Mouse (Mus musculus): Measurements from ENCODE around the gene Dhx37.

Gene Dhx37

DNA sequence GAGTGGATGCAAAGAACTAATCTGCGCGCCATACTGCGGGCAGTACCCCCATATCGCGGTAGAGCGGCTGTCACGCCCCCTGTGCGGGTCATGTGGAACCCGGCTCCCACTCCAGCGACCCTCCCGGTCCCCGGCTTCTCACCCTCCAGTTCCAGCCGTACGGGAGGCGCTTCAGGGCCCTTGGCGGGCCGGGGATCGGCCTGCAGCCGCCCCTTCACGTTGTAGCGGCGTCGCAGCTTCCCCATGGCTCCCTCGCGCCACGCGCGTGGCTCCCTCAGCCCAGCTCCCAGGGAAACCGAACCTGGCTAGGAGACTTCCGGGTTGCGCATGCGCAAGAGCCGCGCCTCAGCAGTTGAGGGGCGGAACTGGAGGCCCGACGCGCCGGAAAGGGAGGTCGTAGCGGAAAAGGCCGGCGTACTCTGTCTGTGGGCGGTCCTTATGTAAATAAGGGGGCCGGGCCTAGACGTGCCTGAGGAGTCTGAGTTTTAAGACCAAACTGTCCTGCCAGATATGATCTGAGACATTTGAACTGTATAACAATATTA, at the start of gene Dhx37:
Dhx37 (minus strand) TSS at position 329 of the 545 bp plus-strand sequence.
- DNase-seq (ENCODE audit: low spot score in 2 of 2), result peak; percentile 88 to 92

DNA sequence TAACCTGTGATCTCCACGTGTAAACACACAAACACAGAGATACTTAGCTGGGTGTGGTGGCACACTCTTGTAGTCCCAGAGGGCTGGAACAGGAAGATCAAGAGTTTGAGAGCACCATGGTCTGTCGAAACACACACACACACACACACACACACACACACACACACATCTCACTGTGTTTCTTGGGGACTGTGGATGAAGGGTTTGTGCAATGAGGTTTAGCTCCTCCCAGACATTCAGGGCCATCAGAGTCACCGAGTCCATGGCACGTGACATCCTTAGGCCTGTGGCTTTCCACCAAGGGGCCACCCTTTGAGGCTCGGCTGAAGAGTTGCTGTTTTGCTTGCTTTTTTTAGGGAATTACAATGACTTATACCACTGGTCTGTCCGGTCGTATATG, 48.6 kb upstream of the Dhx37 start:
- no peak for DNase-seq (ENCODE audit: low spot score in 2 of 2)

DNA sequence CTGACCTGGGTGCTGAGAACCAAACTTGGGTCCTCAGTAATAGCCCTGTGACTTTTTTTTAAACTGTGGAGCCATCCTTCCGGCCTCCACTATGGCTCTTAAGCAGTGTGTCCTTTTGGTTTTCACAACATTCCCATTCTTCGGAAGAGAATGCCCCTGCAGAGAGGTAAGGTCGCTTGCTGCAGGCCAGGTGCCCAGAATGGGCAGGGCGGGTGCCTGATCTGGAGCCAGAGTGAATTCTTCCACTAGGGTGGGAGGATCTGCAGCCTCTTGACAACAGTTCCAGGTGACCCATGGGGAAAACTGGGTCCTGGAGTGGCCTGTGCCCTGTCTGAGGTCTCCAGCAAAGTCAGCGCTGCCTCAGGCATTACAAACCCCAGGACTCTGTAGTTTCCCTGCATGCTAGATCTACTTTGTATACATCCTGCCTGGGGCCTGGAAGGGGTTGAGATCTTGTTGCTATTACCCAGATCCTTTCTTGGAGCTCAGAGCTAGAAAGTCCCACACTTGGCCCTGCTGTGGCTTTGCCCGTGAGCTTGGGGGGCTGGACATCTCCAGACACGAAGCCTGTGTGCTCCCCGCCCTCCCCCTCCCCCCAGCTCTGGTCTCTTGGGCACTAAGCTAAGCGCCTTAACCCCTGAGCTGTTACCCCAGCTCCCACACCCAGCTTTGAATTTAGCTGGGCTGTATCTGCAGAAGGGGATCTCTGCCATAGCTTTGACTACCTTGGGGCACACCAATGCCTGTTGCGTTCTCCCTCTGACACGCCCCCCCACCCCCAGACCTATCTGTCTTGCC, 46.7 kb upstream of the Dhx37 start:
- no peak for DNase-seq (ENCODE audit: low spot score in 2 of 2)

DNA sequence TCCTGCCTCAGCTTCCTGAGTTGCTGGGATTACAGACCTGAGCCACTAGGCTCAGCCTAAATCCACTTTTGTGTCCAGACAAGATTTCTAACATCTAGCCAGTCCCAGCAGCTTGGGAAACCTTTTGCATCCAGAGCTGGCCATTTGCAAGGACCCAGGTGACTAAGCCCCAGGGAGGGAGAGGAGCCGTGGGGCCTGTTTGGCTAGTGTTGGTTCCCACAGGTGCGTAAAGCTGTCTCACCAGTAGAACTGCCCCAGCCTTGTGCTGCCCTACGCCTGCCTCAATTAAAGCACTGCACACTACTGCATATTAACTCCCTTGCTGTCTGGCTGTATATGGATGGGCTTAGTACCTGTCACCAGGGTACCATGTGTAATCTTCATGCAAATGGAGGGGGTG, 45.5 kb upstream of the Dhx37 start:
- no peak for DNase-seq (ENCODE audit: low spot score in 2 of 2)

DNA sequence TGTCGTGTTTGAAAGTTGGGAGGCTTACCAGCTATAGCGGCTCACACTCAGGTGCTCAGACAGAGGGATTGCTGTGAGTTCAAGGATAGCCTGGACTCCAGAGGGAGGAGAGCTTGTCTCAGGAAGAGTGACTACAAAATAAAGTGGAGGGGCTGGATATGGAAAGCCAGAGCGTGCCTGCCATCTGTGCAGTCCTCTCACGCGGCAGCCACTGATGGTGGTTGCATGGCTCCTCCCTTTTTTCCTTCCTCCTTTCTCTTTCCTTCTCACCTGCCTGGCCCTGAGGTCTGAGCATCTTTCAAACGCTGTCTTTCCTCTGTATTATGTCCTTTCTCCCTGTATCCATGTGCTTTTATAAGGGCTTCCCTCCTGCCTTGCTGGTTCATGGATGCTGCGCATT, 44.1 kb upstream of the Dhx37 start:
- DNase-seq (ENCODE audit: low spot score in 2 of 2), result no peak

DNA sequence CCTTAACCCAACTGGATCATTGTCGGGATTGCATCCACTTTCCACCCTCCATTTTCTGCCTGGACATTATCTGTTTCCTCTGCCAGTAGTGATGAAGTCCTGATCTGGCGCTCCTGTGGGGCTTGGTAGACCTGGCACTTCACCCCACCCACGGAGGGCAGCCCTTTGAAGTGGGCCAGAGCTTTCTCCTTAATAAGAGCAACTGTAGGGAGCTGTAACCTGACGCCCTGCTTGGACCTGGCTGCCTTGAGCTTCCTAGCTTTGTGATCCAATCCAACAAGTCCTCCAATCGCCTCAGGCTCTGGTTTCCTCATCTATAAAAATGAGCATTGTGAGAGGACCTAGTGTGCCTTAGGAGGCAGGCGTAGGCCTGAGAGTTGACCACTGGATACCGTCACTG, 43.6 kb upstream of the Dhx37 start:
- no peak for DNase-seq (ENCODE audit: low spot score in 2 of 2)

DNA sequence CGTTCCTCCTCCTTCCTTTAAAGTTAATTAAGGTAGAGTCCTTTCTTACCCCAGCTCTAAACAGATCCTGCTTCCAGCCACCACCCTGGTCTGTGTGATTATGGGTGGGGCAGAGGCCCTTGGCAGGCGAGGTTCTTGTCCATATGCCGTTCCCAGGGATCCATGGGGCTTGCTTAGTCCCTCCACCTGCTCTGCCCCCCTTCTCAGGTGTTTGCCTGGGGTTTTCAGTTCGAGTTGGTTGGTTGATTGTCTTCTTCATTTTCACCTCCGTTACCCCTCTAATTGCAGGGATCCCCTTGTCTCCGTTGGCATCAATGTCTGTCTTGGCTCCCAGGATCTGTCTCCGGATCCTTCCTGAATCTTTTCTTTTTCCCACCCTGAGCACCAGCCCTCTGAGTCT, 42.9 kb upstream of the Dhx37 start:
- DNase-seq (ENCODE audit: low spot score in 2 of 2), result no peak

DNA sequence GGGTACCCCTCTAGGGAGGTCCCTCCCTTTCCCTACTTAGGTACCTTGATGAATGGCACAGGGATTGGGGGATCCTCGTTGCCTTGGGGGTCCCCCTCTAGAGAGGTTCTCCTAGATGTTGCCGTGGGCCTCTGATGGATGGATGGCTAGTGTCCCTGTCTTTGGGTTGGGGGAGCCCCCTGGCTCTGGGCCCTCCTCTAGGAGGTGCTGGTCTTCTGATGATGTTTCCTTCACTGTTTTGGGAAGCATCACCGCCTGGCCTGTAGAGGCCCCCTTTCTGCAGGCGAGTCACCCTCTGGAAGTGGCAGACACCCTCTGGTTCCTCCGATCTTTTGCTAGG, 42.3 kb upstream of the Dhx37 start:
- DNase-seq (ENCODE audit: low spot score in 2 of 2), result peak; percentile 52 to 65

DNA sequence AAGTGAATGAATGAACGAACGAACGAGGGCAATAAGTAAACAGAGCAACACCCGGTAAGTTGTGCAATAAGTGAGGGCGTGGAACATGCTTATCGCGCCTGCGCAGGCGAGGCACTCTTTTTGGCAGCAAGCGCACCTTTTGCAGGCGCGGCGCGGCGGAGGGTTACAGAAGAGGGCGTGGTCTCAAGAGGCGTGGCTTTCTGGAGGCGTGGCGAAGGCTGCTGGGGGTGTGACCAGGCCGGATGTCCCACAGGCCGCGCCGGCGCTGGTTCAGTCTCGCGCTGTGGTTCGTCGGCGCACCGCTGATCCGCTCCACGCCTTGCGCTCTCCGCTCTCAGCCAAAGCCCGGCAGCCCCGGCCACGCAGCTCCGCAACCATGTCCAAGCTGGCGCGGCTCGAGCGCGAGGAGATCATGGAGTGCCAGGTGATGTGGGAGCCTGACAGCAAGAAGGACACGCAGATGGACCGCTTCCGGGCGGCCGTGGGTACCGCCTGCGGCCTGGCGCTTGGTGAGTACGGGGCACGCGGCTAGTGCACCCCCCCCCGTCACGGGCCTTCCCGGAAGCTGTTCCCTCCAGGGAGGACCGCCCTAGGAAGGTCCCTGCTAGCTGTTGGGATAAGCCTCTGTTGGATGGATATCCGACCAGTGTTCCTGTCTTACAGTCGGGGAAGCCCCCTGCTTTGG, 41.8 kb upstream of the Dhx37 start, which contains the start of gene Aacs:
Aacs (plus strand) TSS at position 214 of the 685 bp plus-strand sequence.
- DNase-seq (ENCODE audit: low spot score in 2 of 2), result peak; percentile 92 to 96

DNA sequence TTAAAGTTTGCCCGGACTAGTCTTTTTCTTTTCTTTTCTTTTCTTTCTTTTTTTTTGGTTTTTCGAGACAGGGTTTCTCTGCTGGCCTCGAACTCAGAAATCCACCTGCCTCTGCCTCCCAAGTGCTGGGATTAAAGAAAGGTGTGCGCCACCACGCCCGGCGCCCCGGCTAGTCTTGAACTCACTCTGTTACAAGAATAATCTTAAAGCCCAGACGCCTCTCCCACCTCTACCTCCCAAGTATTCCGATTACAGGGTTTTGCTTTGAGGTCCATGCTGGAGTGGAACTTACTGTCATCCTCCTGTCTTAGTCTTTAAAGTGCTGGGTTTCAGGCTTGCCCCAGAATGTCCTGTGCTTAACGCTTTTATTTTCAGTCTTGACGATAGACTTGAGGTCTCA, 41.1 kb upstream of the Dhx37 start:
- DNase-seq (ENCODE audit: low spot score in 2 of 2), result no peak

DNA sequence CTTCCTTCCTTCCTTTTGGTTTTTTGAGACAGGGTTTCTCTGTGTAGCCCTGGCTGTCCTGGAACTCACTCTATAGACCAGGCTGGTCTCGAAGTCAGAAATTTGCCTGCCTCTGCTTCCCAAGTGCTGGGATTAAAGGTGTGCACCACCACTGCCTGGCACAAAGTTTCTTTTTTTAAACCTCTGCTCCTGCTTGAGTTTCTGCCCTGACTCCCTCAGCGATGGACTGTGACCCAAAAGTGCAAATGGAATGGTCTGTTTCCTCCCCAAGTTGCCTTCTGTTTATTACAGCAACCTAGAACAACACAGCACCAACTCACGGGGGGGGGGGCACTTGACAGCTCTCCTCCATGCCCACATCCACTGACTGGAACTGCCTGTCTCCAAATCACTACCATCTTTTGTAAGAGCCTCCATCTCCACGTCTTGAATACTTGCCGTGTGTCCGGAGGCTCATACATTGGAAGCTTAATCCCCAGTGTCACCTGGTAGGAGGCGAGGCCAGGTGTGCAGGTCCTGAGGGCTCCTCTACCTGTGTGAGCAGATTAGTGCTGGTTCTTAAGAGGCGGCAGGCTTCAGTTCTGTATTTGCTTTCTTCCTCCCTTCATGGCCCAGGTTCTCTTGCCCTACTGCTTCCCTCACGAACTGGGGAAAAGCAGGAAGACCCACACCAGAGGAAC, 39.0 kb upstream of the Dhx37 start:
- DNase-seq (ENCODE audit: low spot score in 2 of 2), result no peak

DNA sequence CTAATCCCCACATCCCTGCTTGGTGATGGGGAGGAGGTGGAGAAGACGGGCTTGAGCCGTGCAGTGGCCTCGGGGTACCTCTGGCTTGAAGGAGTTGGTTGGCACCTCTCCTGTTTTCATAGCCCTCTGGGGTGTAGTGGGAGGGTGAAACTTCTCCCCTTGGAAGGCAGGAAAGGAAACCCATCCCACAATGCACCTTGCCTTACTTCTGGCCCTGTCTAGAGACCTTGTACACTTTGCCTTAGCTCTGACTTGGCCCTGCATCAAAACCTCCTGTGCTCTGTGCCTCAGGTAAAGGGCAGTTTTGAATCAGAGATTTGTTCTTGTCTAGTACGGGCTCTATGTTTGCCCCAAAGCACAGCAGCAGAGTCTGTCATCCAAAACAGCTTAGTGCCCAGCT, 36.8 kb upstream of the Dhx37 start:
- DNase-seq (ENCODE audit: low spot score in 2 of 2), result no peak

DNA sequence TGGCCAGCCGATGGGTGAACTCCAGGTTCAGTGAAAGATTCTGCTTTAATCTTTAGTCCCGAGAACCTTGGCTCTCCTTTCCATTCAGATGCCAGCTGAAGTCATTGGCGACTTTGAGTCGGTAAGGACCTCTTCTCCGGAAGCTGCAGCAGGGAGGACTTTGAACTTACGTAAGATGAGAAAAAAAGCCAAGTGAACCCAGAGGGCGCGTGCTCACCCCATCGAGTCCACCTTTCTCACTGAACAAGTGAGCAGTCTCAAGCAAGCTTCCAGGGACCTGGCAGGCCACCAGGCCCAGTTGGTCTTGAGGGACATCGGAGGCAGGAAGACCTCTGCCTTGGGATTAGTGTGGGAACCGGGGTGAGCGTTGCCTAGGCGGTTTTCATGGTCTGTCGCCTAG, 33.3 kb upstream of the Dhx37 start:
- DNase-seq (ENCODE audit: low spot score in 2 of 2), result no peak

DNA sequence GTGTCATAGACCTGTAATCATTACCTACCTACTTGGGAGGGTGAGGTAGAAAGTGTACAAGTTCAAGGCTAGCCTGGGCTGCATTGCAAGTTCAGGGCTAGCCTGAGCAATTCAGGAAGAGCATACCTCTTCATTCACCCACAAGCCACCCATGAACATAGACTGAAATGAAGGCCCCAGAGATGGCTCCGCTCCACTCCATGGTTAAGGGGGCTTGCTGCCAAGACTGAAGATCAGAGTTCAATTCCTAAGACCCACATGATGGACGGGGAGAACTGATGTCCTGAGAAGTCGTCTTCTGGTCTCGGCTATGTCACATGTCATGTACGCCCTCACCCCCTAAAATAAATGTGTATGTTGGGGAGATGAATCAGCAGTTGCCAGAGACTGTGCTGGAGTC, 32.6 kb upstream of the Dhx37 start:
- DNase-seq (ENCODE audit: low spot score in 2 of 2), result no peak

DNA sequence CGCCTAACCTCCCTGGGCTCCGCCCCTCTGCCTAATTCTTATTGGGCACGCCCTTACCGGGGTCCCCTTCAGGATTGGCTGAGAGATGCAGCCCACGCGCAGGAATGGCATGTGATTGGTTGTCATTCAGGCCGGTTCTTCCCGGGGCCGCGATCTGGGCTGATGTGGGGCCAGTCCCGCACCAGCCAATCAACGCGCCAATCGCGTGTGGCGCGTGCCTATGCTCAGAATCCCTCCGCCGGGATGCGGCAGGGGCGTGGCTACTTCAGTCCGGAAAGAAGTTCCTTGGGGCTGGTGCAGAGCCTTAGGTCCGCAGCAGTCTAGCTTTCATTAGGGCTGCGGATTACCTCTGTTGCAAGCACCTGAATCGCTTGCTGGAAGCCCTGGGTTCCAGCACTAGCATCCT, 31.8 kb upstream of the Dhx37 start:
- peak; percentile 96 to 97 for DNase-seq (ENCODE audit: low spot score in 2 of 2)

DNA sequence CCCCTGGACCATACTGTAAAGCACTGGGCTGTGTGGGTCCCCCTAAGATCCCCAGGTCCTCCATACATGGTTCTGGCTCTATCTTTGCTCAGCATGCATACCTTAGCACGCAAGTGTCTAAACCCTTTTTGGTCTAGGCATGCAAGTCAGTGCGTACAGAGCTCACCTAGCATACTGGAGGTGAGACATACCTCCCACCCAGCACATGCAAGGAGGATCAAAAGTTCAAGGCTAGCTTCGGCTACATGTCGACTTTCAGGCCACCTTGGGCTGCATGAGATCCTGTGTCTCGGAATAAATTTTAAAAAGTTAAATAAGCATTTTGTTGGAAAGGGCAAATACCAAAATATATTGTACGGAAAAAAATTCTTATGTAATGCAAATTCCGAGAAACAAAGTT, 31.3 kb upstream of the Dhx37 start:
- no peak for DNase-seq (ENCODE audit: low spot score in 2 of 2)

DNA sequence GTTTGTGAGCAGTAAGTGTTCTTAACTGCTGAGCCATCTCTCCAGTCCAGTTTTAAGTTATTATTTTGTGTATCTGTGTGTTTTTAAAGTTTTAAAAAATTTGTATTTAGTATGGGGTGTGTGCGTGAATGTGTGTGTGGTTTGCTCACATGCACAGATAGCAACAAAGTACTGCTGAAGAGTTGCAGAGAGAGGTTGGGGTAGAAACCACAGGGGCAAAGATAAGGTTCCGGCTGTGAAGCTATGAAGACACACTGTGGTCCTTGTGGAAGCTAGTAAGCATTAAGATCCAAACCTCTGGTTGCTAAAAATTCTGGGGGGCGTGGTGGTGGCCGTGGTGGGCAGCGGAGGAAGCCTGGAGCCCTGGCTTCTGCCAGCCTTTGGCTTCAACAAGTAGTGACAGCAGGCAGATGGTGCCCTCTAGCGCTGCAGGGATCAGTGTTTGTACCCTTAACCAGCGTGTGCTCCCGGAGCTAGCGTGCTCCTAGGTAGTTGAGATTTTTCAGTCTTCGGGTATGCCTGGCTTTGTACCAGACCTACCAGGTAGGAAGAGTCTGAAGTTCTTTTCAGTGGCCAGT, 28.0 kb upstream of the Dhx37 start:
- DNase-seq (ENCODE audit: low spot score in 2 of 2), result no peak

DNA sequence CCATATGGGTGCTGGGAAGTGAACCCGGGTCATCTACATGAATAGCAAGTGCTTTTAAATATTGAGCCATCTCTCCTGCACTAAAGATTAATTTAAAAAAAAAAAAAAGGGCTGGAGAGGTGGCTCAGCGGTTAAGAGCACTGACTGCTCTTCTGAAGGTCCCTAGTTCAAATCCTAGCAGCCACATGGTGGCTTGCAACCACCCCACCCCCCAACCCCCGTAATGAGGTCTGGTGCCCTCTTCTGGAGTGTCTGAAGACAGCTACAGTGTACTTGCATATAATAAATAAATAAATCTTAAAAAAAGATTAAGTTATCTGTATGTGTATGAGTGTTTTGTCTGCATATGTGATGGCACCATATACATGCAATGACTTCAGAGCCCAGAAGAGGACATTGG, 26.7 kb upstream of the Dhx37 start:
- DNase-seq (ENCODE audit: low spot score in 2 of 2), result no peak

DNA sequence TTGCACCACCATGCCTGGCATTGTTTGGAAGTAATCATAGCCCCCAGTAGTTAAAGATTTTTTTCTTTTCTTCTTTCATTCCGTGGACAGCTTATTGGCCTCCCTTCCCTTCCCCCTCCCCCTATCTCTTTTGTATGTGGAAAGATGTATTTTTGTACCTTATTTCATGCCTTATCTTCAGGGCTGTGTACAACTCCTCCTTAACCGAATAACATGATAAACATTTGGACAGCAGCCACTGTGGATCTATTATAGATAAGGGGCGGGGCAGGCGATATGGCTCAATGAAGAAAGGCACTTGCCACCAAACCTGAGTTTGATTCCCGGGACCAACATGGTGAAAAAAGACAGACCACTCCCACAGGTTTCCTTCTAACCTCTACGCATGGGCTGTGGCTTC, 23.6 kb upstream of the Dhx37 start:
- DNase-seq (ENCODE audit: low spot score in 2 of 2), result no peak

DNA sequence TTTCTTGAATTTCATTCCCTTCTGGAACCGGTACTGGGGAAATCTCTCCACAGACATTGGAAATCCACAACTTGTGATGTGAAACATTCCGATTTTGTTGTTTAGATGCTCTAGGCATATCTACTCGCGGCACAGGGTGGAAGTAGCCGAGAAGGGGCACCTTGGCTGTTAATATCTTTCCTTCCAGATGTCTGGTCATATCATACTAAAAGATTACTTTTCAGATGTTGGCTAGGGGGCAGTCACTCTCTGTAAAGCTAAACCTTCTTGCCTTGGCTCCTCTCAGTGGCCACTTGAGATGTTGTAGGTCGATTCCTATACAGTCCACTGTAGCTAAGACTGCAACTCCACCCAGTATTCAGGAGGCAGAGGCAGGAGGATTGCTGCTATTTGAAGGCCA, 22.2 kb upstream of the Dhx37 start:
- DNase-seq (ENCODE audit: low spot score in 2 of 2), result no peak

DNA sequence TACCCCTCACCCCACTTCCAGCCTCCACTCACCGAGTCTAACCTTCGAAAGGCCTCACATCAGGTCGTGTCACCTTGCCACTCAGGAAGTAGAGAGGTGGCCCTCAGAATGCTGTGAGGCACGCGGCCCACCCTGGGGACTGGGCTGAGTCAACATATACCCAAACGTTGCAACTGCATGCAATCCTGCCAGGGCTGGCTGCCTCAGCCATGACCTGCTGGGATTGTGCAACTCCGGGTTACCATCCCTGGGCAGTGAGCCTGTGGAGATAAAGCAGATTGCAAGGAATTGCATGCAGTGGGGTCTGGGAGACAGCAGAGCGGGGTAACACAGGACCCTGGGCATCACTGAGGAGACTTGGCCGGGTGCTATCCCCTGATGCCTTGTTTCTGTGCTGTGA, 18.7 kb upstream of the Dhx37 start:
- no peak for DNase-seq (ENCODE audit: low spot score in 2 of 2)

DNA sequence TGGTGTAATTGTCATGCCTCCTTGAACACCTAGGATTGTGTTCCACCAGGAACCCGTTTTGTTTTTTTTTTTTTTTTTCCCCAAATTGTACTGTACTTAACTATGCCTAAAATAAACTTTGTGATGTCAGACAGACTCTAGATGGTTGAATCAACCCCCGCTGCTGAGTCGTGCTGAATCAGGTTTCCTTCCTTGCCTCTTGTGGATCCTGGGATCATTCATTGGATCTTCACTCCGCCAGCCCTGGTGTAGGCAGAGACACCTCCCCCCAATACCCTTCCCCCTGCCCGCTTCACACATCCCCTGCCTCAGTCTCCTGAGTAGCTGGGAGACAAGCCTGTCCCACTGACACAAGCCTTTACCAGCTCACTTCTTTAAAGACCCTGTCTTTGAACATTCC, 15.4 kb upstream of the Dhx37 start:
- no peak for DNase-seq (ENCODE audit: low spot score in 2 of 2)
